Mouse (Mus musculus) G1E-ER4 (cell line): ENCODE measurements around the gene Cpne8. TPM values are rescaled to one million over a fixed set of nuclear protein-coding genes. Genes with fewer than 3 reads are reported as not detected.

Experiments used
- GATA1 ChIP-seq: IDR thresholded peaks from one replicate; pipeline ENCODE4 v1.8.0; 2012; ENCODE audit warnings: low read length, inconsistent platforms
- polyA plus RNA-seq: library from polyadenylated mRNA; stranded (reverse); fragments of >175 nt; gene quantifications from 2 replicates; pipeline ENCODE4 v1.2.3, GENCODE M21; 2012

Cpne8 gene
- not detected in 2 replicates for polyA plus RNA-seq

DNA sequence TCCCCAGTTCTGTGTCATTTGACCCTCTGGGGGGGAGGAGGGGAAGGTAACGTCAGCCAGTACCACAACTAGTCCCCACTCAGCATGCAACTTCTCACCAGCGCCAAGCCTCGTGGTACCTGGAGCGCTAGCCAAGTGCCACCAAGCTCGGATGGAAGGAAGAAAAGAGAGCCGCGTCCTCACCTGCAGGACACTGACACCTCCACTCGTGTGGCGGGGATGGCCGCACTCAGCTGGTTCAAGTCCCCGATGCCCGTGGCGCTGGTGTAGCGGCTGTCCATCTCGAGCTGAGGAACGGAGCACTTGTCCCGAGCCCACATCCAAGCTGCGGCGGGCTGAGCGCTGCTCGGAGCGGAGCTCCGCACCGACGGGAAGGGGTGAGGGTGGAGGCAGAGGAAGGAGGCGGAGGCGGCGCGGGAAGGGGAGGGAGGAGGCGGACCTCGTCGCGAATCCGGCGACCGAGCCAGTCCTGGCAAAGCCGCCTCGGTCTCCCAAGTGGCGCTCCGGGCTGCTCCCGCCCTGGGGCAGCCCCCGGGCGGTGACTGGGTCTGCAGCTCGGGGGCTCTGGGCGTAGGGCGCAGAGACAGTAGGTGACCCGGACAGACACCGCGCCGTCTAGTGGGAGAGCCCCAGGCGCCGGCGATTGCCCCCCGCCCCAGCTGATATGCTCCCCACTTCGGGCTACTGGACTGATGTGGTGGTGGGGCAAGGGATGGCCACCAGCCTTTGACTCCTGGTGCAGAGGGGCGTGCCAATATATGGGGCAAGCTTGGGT is at the start of gene Cpne8:
TSS of gene Cpne8 (minus strand) at position 448 of the 775 bp plus-strand sequence.
- TF ChIP-seq GATA1 = no peak

DNA sequence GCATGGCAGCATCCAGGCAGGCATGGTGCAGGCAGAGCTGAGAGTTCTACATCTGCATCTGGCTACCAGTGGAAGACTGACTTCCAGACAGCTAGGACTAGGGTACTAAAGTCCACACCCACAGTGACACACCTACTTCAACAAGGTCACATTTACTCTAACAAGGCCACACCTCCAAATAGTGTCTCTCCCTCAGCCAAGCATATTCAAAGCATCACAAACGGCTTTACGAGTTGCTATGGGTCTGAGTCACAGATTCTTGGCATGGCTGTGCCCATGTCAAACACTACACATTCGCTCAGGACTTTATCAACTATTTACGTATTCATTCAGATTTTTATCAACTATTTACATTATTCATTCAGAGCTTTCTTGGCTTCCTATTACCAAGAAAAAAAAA is 38.5 kb upstream of the Cpne8 start:
- no peak for TF ChIP-seq GATA1

DNA sequence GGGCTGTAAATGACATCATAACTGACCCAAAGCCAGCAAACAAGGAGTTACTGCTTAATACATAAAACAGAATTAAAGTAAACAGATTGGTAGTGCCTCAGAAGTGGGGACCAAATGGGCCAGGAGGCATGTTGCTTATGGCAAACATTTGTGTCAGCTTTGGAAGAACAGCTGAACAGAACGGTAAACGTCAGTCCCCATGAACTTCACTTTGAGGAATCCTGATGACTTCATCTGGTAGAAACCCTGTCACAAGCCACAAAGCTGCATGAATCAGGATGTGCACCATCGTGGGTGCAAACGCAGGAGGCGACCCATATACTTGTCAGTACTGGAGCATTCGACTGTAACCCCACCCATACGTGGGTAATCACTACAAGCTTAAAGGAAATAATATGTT is 30.1 kb upstream of the Cpne8 start:
- no peak for TF ChIP-seq GATA1

DNA sequence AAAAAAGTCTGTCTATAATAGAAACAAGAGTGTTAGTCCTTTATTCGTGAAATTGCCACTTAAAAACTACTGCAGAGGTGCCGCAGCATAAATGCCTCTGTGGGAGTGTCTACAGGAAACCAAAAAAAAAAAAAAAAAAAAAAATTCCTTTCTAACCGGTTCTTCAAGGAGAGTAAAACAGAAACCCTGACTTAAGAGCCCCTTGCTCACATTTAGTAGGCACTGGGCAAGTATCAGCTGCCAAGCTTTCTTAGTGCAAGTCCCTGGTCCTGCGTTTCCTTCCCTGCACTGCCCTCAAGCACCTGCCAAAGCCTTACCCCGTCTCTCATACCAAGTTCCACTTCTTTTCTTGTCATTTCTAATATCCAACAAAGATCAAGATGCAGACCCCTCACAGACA is 25.1 kb upstream of the Cpne8 start:
- TF ChIP-seq GATA1 = no peak

DNA sequence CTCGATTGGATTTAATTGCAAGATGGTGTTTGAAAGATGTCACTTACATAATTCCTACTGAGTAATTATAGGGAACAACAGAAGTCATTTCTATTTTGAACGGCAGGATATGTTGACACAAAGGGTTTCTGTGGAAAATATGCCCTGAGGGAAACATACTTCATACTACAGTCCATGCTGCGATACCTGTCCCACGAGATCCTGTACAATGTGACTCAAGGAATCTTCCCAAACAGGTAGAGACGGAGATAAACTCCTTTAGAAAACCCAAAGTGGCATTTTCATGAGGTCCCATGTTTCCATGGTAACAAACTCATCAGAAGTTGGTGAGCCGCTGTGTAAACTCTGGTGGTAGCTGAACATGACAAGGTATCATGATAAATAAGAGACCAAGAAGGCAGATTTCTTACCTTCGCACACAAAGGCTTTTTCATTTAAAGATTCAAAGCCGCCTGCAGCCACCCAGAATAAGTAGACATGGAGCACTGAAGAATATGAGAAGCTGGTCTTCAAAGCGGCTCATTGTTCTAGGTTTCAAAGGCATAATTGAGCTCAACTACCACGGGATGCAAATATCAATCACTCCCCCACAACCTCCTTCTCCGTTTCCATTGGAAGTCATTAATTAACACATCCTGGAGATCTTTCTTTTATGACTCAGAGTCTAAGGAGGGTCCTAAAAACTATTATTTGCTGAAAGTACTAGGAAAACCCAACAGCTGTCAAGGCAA is 24.4 kb upstream of the Cpne8 start:
- TF ChIP-seq GATA1 = no peak

DNA sequence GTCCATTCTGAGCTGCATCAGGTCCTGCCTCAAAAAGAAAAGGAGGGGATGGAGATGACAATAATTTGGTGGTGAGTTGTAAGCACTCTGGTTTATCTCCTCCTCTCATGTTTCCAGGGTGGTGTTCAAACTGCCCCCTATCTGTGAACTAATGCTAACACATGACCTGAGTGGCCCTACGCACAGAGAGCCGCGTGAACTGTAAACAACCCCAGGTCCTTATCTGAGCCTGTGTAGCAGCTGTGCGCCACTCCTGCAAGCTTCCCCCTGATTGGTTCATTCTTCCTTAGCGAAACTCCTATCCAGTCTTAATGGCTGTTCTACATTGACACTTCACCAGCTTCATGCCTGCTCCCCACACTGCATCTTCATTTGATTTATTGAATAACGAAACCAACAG is 7.5 kb upstream of the Cpne8 start:
- no peak for TF ChIP-seq GATA1

DNA sequence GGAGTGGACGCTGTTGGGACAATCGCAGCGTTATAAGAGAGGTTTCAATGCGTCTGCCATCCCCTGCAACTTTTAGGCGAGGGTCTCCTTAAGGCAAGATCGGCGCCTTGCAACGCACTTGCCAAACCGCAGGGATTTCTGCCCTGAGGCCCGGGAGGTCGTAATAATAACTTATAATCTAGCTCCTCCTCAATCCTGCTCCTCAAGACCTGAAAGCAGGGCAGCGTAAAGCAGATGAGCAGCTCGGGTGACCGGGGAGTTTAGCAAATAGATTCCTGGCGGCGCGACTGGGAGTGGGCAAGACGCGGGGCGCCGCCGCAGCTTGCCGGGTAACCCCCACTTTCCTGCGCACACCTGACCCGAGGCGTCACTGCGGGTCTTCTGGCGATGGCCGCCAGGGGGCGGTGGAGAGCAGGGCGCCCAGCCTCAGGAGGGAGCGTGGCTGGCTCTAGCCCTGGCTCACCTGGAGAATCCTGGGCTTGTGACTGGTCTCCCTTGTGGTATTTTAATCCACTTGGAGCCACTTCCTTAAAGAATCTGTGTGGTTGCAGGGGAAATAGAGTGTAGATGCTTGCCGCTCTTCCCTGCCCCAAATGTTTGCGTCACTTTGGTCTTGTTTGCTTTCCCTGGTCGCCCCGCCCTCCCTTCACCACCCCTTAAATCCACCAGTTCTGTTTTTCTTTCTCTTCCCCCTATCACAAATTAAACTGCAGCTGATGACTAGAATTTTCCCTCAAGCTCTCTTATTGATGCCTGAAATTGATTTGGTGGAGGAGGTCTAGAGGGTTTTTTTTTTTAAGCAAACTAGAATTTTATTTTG is 738 bp upstream of the Cpne8 start:
- no peak for TF ChIP-seq GATA1

DNA sequence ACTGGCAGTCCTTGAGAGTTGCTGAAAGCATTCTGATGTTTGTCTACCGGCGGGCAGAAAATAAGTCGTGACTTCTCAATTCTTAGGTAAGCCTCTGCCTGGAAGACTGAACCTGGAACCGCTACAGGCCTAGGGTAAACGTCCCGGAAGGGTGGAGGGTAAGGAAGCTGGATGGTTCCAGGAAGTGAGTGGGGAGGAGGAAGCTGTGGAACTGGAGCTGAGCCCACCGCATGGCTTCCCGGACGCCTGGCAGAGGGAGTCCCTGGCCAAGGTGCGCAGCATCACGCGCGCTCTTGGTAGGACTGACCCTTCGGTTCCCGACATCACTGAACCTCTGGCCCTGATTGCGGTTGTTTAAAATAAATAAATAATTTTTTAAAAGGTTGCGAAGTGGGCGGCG is 744 bp downstream of the Cpne8 start:
- no peak for TF ChIP-seq GATA1

DNA sequence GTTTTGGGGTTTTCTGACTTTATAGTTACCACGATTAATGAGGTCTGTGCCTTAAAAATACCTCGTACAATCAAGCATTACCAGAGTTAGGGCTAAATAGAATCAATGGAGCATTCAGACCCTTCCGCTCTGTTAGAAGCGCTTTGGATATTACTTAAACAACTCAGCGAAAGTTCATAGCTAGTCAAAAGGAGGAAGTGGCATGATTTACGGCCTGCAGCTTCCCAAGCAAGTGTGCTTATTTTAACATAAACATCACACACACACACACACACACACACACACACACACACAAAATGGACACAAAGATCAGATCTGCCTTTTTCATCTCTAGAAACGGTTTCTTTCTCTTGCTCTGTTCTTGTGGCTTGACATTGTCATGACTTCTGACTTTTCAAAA is 9.7 kb downstream of the Cpne8 start:
- TF ChIP-seq GATA1 = no peak

DNA sequence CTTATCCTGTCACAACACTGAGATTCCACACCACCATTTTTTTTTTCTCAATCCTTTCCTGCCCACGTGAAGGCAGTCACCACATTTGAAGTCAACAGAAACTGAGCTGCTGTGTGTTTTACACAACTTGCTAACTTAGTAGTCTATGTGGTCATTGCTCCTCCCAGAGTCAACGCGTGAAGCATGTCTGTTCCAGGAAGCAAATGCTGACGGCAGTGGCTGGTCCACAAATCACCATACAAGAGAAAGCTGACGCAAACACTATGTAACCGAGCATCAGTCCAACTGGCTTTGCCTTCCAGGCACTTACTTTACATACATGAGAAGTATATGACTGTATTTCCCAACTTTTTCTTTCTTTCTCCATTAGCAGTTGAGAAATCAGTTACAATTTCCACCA is 12.3 kb downstream of the Cpne8 start:
- no peak for TF ChIP-seq GATA1

DNA sequence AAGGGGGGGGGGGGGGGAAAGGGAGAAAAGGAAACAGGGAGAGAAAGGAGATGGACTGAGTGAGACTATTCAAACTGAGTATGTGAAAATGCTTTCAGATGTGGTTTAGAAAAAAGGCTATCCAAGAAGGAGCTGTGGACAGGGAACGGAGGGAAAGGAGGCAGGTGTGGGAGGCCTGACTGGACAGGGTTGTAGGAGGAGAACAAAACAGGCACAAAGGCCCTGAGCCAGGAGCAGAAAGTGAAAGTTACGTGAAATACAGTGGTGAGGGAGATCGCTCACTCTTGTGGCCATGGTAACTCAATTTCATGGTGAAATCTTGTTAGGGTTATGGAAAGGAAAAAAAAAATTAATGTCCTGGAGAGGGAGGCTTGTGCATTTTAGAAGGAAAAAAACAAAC is 14.6 kb downstream of the Cpne8 start:
- no peak for TF ChIP-seq GATA1

DNA sequence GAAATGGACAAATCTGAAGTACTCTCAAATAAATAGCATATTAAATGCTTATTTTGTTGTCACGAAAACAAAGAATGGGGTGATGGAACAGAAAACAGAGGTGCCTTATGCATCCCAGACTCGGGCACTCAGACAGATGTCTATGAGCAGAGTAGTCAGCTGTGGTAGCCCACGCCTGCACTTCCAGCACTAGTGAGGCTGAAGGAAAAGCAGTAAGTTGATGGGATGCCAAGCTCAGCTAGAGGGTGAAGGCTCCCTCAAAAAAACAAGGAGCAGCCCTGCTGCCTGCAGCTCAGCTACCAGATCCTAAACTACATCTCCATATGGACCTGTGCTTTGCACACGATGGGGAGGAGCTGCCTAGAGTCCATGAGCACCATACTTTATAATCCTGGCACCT is 15.6 kb downstream of the Cpne8 start:
- TF ChIP-seq GATA1 = no peak

DNA sequence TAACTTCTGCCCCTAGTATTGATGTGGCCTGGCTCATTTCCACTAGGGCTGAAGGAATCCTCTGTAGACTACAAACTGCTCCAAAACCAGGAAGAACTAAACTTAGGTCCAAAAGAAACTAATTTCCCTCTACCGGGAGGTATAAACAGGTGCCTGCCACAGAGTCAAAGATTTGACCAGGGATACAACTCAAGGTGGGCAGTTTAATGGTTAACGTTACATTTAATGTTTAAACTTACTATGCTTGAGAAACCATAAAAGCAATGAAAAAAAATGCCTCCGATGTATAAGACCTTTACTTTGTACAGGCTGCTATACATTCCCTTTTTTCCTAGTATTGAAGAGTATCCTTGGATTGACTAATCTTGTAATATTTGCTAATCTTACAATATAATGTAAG is 18.5 kb downstream of the Cpne8 start:
- no peak for TF ChIP-seq GATA1

DNA sequence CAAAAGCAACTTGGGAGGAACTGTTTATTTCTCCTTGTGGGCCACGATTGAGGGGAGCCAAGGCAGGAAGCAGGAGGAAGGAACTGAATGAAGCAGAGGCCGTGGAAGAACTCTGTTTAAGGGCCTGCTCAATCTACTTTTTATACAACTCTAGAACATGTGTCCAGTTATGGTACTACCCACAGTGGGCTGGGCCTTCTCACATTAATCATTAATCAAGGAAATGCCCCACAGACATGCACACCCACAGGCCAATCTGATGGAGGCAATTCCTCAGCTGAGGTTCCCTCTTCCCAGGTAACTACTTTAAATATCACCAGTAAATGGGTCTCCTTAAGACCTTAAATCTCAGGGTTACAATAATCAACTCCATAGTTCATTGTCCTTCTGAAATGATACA is 21.2 kb downstream of the Cpne8 start:
- TF ChIP-seq GATA1 = no peak

DNA sequence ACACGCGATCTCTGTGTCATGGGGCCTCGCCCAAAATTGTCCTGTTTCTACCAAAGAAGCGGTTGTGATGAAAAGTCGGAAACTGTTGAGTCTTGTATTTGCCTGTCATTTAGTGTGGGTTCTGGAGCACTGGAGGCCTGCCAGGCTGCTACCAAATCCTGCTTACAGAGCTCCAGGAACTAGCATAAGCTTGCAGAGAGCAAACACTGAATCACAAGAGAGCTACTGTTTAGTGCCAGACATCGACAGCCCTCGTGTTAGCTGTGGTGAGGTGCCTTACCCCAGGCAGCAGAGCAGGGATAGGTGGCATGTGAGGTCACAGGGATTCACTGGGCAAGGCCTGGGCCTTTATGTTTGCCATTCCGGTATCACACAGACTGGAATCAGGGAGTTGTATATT is 22.7 kb downstream of the Cpne8 start:
- TF ChIP-seq GATA1 = no peak

DNA sequence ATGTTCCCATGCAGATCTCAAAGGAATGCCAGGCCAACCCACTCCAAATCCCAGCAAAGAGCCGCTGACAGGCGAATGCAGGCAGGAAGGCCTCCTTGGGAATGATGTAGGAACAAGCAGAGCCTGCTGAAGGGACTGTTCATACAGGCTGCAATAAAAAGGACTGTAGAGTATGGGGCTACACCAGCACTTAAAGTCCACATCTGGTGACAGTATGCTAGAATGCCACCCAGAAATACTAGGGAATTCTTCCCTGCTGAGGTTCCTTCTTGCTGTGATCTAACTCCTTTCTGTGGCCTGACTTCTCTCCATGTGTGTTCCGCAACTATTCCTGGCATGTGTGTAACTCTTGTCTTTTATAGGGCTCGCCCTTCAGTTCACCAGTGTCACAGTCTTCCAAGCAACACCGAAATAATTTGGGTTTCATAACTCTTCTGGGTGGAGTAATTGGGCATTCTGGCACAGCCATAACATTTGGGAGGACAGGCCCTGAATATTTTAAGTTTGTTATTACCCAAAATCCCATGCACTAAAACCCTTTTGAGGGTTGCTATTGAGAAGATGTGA is 32.1 kb downstream of the Cpne8 start:
- TF ChIP-seq GATA1 = no peak

DNA sequence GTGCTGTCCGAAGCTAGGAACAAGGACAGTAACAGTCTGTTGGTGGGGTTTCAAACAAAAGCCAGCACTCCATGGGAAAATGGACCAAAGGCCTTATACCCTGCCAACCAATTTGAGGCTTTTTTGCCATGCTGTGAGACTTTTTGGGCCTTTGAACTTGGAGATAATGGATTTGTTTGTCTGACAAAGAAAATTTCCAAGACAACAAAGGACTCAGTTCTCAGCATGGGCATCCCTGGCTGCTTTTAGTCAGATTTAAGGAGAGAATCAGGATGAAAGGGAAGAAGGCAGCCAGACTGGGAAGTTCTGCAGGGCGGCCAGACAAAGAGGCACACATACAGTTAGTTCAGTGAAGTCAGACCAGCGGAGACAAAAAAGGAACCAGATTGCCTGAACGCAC is 32.9 kb downstream of the Cpne8 start:
- no peak for TF ChIP-seq GATA1
